Mouse (Mus musculus) layer of hippocampus, adult 2 months (tissue): Measurements from ENCODE around the gene Casp14. TPM values are rescaled to one million over a fixed set of nuclear protein-coding genes. Genes with fewer than 3 reads are reported as not detected.
A peak's percentile ranks its signal among the peaks of the same experiment; 100 is the strongest.

ENCODE experiments used
- DNase-seq, 2 experiments: peaks; one replicate each; pipeline ENCODE4 v3.0.0; 2022; ENCODE audit warnings: low spot score in 2 of 2
- H3K27ac ChIP-seq: fragments of 200-600 bp; 2 replicates; pipeline ENCODE4 v1.8.1; 2022
- H3K4me3 ChIP-seq: fragments of 200-600 bp; 2 replicates; pipeline ENCODE4 v1.8.1; 2022; ENCODE audit warnings: mild to moderate bottlenecking
- CTCF ChIP-seq: fragments of 200-600 bp; conservative IDR thresholded peaks from 2 replicates; pipeline ENCODE4 v1.8.1; 2022; ENCODE audit warnings: antibody characterized with exemption, mild to moderate bottlenecking, moderate library complexity
- long read RNA-seq, 2 experiments: library from polyadenylated mRNA; stranded (forward); transcript quantifications; one replicate each; pipeline ENCODE4 v2.0.0; 2021; ENCODE audit warnings: borderline mapping rate in 2 of 2
- total RNA-seq, 2 experiments: library from RNA; stranded (reverse); gene quantifications; 2 replicates each; pipeline ENCODE4 v1.2.3; 2021

Gene Casp14
- total RNA-seq, result not detected
- long read RNA-seq, experiment 1, result 0 reads
- long read RNA-seq, experiment 2, result 0 reads

DNA sequence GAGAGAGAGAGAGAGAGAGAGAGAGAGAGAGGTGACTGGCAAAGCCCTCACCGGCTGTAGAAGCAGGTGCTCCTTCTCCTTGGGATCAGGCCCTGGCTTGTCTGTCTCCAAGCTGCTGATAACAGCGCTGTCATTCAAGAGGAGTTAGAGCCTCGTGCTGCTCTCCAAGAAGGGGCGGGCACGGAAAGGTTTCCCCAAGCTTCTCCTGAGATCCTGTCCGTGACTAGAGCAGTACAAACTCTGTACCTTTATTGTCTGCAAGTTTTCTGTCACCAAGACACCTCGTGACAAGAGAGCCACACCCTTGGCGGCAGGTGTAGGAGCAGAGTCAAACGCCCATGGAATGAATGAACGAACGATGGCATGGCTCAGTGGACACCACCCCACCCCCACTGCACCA is at the start of gene Casp14:
TSS of gene Casp14 (minus strand) at position 239 of the 400 bp plus-strand sequence.
- TF ChIP-seq CTCF, result no peak
- no peak for DNase-seq
- H3K27ac ChIP-seq, result no peak within 1 kb of the TSS
- no peak within 1 kb of the TSS for H3K4me3 ChIP-seq

DNA sequence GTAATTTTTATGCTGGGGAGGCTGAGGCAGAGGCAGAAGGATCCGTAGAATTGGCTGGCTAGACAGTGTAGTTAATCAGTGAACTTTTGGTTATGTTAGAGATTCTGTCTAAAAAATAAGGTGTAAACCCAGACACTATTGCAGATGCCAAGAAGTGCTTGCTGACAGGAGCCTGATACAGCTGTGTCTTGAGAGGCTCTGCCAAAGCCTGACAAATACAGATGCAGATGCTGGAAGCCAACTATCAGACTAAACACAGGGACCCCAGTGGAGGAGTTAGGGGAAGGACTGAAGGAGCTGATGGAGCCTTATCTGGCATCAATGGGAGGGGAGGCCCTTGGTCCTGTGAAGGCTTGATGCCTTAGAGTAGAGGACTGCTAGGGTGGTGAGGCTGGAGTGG is 47.5 kb upstream of the Casp14 start:
- no peak for TF ChIP-seq CTCF
- Histone ChIP-seq H3K4me3 (no peak overlapping the region), H3K27ac (no peak overlapping the region)
- no peak for DNase-seq

DNA sequence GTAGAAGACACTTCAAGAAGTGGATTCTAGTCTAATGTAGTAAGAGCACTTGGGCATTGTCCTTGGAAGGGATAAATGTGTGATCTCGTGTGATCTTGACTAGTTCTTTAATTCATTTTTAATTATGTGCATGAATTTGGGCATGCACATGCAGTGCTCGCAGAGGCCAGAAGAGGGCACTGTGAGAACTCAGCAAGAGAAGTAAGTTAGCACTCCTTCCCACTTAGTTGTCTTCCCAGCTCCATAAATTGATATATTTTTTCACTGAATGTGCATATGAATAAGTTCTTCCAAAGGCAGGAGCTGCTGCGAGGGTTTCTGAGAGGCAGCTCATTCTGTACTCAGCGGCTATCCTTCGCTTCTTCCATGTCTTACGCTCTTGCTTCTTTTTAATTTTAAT is 37.9 kb upstream of the Casp14 start:
- peak; percentile 99 for TF ChIP-seq CTCF
- peak; percentile 74 to 88 for DNase-seq

DNA sequence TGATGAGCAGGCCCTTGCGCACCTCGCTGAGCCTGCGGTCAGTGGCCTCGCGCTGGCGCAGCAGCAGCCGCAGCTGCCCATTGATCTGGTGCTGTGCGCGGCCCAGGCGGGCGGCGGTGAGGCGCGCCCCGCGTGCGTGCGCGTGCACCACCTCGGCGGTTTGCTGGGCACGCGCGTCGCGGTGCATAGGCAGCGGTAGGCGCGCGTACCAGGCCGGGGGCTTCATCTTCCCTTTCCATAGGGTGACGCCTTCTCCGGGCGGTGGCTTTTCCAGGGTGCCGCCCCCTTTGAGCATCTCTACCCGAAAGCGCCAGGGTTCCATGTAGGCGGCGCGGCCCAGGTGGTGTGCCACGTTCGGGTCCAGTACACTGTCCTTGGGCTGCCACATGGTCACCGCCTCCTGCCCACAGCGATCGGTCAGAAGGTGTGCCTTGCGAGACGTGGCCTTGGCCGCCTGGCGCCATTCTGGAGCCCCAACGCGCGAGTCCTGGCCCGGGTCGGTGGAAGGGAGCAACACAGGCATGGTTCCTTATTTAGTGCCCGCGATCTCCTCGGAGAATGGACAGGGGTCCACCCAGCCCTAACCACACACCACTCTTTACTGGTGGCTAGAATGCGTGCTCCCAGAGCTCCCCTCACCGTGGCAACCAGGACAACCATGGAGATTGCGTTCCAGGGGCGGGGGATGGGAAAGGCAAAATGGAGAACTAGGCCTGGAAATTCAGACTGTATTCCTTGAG is 34.5 kb upstream of the Casp14 start, which contains the start of gene Ccdc105:
TSS of gene Ccdc105 (minus strand) at position 614 of the 740 bp plus-strand sequence.
- peak; percentile 77 to 81 for DNase-seq
- no peak for TF ChIP-seq CTCF
- Histone ChIP-seq H3K27ac (peak within 1 kb of the TSS; percentile 94), H3K4me3 (peak within 1 kb of the TSS; percentile 67)

More for the DNA sequence above, 37.9 kb upstream of the Casp14 start:
- no peak overlapping the region; the same call in 1 of the 2 replicates for H3K27ac ChIP-seq
- H3K4me3 ChIP-seq, result no peak overlapping the region

DNA sequence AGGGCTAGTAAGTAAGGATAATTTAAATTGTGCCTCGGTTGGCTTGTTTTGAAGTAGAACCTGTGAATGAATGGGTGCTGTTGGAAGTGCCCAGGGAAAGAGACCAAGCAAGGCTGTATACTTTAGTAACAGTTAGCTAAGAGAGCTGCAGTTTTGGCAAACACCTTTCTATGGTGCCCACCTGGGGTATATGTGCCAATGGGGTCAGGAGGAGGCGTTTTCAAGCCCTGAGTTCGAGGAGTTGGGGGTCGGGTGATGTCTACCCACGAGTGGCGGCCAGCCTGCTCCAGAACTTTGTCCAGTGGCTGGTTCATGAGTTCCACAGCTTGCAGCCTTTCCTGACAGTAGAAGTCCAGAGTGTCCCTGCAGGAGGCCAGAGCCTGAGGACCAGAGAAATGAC is 30.9 kb upstream of the Casp14 start:
- no peak for TF ChIP-seq CTCF
- Histone ChIP-seq H3K27ac (no peak overlapping the region), H3K4me3 (no peak overlapping the region)
- no peak for DNase-seq

DNA sequence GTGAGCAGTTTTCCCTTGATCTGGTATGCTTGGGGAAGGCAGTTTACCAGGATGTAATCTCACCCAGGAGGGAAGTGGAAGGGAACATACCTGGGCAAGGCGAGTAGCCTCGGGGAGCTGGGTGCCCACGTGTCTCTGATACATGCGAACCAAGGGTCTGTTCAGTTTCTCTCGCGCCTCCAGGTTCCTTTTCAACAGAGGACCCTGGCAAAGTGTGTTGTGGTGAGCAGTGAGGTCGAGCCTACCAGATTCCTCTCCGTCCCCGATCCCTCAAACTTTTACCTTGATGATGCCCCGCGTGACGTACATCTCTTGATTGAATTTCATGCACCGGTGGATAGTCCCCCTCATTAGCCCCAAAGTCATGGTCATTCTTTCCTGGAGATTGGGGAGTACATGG is 30.1 kb upstream of the Casp14 start:
- TF ChIP-seq CTCF, result no peak
- DNase-seq, result no peak
- Histone ChIP-seq H3K4me3 (no peak overlapping the region), H3K27ac (no peak overlapping the region)

DNA sequence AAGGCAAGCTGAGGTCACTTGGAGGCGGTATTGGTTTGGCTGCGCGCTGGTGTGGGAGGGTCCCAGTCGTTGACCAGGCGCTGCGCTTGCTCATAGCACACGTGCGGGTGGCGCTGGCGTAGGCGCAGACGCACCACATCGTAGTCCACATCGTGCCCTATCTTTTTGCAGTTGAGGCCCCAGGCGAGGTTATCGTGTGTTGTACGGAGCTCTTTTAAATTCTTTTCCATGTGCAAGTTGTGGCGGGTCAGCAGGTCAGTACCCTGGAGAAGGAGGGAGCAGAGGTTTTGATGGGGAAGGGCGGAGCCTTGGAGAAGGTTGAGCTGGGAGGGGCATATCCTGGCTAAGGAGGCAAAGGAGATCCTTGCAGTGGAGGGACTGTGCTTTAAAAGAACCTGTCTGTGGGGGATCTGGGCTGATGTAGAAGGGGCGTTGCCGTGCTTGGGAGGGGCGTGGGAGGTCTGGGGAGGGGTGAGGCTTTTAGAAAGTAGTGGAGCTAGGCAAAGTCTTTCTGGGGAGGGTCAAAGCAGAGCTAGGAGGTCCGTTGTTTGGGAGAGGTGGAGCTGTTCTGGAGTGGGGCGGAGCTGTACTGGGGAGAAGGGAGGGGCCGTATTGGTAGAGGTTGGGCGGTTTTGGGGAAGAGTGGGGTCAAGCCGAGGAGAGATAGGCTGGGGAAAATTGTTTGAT is 29.1 kb upstream of the Casp14 start:
- TF ChIP-seq CTCF, result no peak
- Histone ChIP-seq H3K27ac (peak overlapping the region; percentile 51; the same call in 1 of the 2 replicates), H3K4me3 (peak overlapping the region; percentile 42)
- DNase-seq, result peak; percentile 3 to 23

DNA sequence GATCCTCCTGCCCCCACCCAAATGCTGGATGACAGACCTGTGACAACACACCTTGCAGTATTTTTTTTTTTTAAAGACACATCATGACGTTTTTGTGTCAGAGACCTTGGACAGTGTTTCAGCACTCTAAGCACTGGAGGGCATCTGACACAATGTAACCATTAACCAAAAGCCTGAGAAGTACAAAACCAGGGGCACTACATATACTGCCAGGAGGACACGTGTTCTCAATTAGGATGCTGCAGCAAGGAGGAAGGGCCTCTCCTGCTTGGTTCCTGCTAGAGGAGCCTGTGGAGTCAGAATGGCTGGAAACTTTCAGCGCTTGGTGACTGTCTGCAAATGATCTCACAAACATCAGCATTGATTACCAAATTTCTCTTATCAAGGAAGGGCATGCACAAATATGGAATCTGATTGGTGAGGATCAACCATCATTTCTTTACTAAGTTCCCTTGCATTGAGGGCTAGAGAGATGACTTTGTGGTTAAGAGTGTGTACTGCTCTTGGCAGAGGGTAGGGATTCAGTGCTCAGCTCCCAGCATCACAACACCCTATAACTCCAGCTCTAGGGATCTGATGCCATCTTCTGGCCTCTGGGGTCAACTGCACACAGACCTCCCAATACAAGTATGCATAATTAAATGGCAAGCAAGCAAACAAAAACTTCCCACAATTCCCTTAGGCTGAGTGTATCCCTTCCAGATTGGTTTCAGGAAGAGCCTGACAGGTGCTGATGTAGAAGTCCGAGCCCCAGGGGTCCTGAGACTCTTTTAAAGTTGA is 27.5 kb upstream of the Casp14 start:
- TF ChIP-seq CTCF, result peak; percentile 45
- Histone ChIP-seq H3K27ac (no peak overlapping the region), H3K4me3 (no peak overlapping the region)
- DNase-seq, result no peak

DNA sequence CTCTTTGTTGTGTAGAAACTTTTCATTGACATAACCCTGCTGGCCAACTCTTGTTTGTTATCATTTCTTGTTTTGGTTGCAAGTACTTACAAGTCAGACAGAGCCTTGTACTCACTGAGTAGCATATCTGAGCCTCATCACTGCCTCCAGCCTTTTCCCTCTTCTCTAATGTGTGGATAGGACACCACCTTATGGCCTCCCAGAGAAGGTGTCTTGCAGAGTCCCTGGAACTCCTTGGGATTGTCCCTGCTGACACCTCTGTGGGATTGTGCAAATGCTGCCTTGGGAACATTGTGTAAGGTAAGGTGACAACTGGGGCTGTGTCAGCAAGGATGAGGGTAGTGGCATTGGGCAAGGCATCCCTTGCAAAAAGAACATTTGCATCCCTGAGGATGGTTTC is 25.6 kb upstream of the Casp14 start:
- Histone ChIP-seq H3K27ac (no peak overlapping the region), H3K4me3 (no peak overlapping the region)
- no peak for DNase-seq
- peak; percentile 29 for TF ChIP-seq CTCF

DNA sequence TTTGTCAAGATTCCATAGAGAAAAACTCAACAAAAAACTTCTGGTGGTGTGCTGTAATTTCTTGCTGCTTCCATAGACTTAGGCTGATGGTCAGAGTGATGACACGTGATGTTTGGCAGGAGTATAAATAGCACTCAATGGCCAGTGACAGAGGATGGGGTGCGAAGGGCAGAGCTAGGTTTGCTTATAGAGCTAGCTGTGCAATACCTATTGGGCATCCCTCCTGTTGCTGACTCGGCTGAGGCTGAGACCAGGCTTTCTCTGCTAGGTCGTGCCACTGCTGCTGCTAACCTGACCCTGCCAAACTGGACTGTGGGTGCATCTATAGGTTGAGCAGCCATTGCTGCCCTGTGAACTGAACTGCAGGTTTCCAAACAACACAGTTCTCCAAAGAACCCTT is 21.7 kb upstream of the Casp14 start:
- H3K27ac ChIP-seq, result no peak overlapping the region
- no peak overlapping the region for H3K4me3 ChIP-seq
- DNase-seq, result no peak
- no peak for TF ChIP-seq CTCF

DNA sequence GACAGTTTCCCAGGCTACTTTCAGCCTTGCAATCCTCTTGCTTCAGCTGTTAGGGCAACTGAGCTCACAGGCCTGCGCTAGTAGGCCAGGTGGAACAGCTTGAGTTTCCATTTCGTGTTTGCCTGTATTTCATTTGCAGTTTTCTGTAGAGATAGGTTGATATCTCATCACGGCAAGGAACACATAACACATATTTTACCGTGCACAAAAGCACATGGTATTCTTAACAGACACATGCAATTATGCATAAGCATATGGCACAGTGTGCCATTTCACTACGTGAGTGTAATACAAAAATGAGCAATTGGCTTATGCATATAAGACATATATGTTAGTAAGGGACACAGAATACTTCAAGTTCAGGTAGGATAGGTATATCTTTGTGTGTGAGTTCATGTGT is 9.8 kb upstream of the Casp14 start:
- no peak for DNase-seq
- H3K27ac ChIP-seq, result no peak overlapping the region
- no peak for TF ChIP-seq CTCF
- H3K4me3 ChIP-seq, result no peak overlapping the region

DNA sequence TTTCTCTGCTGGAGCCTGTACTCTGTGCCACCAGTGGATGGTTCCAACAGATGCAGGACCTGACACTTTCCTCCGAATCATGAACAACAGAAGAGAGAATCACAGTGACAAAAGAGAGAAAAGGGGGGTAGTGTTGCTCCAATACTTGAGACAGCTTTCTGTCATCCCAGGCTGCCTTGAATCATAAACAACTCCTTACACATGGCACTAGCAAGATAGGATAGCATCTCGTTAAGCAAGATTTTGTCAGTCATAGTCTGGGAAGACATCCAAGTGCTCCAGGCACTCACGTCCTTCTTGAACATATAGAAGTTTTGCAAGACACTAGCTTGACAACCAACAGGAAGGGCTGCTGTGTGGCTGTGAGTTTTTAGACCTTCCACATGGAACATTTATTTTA is 8.9 kb upstream of the Casp14 start:
- no peak for DNase-seq
- TF ChIP-seq CTCF, result no peak
- H3K27ac ChIP-seq, result no peak overlapping the region
- H3K4me3 ChIP-seq, result no peak overlapping the region

DNA sequence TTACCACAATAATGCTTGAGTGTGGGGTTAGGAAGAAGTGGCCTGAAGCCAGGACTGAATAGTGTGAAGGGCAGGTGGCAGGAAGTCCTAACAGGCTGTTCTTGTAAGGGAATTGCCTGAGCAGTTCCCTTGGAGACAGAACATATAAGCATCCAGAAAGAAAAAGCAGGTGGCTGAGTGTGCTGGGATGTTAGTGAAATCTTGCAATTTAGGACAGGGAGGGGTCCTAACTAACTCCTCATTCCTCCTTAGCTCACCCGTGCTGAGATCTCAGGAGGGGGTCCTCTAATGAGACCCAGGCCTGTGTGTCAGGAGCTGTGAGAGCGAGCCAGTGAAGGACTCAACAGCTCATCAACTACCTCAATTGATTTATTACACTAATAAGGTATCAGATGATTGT is 5.3 kb upstream of the Casp14 start:
- Histone ChIP-seq H3K4me3 (no peak overlapping the region), H3K27ac (no peak overlapping the region)
- no peak for TF ChIP-seq CTCF
- DNase-seq, result no peak
